Mouse (Mus musculus): ENCODE results near the gene Slc5a5.

Slc5a5 gene

DNA sequence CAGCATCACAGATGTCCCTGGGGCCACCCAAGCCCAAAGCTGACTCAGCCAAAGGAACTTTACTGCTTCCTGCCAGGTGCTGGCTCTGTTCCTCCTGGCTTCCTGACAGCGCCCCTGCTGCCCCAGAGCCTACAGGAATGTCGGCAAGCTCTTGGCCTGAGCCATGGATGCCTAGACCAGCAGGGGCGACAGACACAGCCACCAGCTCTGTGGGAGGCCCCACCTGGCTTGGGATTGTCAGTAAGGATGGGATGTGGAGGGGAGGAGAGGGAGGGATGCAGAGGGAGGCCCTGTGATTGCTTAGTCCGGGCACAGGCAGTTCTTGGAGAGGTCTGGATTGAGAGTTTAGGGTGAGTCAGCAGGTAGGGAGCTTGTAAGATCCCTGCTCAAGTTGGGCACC, 12.4 kb downstream of the Slc5a5 start:
- no peak for DNase-seq (ENCODE audit: low spot score in 2 of 2)

DNA sequence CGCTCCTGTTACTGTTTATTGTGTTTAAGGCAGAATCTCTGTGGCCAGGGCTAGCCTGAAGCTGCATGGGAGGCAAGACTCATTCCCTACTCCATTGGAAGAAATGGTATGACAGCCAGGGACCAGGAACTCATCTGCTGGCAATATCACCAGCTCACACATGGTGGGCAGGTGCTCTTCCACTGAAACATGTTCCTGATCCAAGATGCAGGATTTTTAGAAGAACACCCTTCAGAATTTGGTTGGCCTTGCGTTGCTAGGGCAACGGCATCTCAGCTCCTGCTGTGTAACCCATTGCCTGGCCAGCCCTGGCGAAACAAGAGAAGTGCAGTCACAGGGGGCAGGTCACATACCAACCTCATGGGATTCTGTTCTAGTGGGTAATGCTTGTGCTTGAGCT, 13.1 kb downstream of the Slc5a5 start:
- DNase-seq (ENCODE audit: low spot score in 2 of 2), result no peak

DNA sequence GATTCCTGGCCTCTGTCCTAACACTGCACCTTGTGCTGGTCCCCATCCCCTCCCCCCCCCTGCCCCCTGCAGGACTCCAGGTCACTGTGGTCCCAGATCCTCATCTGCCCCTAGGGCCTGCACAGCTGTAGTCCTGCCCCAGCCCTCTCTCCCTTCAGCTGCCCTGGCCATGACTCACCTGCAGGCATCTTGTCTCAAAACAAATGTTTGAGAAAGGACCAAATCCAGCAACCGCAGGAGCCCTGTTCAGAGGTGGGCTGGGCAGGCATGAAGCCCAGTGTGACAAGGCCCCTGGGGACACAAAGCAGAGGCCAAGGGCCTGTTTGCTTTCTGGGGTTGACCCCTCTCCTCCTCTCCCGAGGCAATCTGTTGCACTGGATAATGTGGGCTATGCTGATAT, 14.4 kb downstream of the Slc5a5 start:
- no peak for DNase-seq (ENCODE audit: low spot score in 2 of 2)

DNA sequence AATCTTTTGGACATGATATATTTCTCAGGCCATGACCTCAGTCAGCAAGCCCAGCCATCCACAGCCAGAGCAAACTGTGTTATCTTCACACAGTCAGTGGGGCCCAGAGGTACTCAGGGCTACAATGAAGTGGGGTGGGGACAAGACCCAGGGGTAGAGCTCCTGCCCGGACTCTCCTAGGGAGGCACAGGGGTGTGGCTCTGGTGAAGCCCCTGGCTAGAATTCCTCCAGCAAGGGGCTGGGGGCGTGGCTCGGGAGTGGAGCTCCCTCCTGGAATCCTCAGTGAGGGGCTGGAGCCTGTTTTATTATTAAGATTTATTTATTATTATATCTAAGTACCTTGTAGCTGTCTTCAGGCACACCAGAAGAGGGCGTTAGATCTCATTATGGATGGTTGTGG, 16.2 kb downstream of the Slc5a5 start:
- DNase-seq (ENCODE audit: low spot score in 2 of 2), result no peak

DNA sequence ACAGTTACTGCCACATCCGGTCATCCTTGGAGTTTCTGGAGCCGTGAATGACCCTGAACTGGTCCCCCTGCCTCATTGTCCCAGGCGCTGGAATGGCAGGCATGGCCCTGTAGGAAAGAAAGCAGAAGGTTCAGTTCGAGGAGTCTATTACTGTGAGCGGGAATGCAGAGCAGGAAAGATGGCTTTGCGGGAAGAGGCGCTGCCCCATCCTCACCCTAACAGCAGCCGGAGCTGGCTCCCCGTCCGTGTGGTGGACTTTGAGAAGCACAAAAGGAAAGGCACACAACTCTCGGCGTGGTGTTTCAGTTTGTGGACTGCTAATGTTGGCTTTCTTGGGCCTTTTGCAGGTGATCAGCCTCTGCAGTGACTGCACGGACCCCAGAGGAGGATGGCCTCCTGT, 18.1 kb downstream of the Slc5a5 start:
- no peak for DNase-seq (ENCODE audit: low spot score in 2 of 2)

DNA sequence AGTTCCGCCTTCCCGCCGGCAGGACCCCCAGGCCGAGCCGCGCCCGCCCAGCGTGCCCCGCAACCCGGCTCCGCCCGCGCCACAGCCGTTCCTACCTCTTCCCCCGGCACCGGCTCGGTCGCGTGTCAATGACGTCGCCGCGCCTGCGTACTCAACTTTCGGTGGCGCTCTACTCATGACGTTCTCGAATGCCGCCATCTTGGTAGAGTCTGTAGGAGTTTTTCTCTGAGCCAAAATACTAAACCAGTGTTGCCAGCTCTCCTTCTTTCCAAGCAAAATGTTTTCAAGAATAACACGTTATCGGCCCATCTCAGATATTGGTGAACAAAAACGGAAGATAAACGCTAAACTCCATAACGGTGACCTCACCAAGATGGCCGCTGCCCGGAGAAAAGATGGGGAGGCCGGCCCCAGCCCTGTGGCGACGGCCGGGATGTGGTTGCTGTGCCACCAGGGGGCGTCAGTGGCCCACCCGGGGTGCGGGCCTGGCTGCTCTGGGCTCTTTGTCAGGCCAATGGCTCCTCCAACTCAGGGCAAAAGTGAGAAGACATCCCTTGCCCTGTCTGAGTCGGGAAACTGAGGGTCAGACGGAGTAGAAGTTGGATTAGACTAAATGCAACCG, 19.1 kb downstream of the Slc5a5 start, which contains the start of gene Ccdc124:
Gene Ccdc124, minus strand, starts transcription at position 572 of the 622 bp plus-strand sequence.
- DNase-seq (ENCODE audit: low spot score in 2 of 2), result peak; percentile 93 to 95

DNA sequence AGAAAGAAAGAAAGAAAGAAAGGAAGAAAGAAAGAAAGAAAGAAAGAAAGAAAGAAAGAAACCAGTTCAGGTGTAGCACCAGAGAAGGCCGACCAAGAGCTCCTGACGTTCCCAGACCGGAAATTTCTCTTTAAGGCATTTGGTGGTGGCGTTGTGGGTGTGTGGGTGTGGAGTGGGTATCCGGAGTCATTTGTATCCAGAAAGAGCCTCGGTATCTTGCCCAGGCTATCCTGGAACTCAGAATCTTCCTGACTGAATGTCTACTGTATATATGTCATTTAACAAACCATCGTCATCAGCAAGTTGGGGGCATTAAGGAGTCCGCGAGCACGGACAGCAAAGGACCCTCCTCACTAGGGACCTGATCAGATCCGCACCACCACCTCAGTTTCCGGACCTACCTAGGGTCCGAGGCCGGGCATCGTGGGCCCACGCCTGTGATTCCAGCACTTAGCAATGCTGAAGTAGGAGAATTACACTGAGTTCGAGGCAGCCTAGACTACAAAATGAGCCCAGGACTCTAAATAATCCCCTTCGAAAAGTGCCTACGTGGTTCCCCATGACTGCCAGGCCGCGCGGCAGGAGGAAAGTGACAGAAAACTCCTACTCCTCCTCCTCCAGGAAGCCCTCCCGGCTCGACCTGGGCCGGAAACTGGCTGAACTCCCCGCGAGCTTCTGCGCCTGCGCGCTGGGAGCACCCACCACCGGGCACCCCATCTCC, 19.8 kb downstream of the Slc5a5 start:
- no peak for DNase-seq (ENCODE audit: low spot score in 2 of 2)

DNA sequence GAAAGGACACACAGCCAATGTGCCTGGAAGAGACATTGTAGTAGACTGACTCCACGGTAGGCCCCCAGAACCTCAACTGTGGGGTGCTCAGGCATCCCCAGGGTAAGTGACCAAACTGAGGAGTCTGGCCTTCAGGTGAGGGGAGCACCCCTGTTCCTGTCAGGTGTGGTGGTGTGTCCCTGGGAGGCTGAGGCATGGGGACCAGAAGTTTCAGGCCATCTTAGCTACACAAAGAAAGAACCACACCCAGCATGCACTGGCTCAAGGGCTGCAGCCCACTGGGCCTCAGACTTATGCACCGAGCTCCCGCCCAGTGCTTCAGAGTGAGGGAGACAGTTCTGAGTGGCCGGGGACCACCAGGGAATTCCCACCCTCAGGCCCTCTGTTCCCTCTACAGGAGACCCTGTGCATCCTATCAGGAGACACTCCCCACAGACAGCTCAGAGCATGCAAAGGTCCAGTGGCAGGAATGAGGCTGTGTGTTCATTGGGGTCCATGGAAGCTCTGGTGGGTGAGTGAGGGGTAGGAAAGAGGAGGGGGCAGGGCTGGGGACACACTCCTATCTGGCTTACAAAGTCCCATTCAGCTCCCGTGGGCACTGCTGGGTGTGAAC, 21.3 kb downstream of the Slc5a5 start:
- no peak for DNase-seq (ENCODE audit: low spot score in 2 of 2)

DNA sequence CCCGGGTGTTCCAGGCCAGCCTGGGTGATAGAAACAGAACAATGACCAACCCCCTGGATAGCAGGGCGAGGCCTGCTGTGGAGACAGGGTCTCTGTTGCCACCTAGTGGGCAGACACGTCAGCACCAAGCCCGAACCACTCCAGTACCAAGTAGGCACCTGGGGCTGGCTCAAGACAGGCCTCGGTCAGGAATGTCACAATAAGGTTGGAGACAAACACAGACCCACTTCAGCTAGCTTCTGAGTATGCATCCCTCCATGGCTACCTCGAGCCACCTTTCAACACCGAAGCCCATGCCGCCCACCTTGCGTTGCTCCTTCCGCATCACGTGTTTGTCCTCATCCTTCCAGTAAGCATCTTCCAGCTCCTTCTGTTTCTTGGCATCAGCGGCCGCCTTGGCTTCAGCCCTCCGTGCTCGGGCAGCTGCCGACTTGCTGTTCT, 22.9 kb downstream of the Slc5a5 start:
- peak in 1 of 2 experiments; percentile 67 for DNase-seq (ENCODE audit: low spot score in 2 of 2)

DNA sequence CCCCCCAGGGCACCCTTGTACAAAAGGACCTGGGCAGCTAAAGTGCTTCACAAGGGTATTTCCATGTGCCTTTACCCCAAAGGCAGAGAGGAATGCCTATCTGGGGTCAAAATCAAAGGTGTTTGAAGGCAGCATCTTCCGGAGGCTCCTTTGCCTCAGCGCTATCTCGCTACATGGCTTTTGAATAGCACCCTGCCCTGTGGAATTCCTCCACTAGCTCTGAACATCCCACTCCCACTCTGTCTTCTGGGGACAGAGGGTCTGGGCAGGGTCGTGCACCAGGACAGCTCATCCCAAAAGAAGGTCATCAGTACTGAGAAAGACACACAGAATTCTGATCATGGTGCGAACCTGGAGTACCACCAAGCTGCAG, 23.4 kb downstream of the Slc5a5 start:
- no peak for DNase-seq (ENCODE audit: low spot score in 2 of 2)

DNA sequence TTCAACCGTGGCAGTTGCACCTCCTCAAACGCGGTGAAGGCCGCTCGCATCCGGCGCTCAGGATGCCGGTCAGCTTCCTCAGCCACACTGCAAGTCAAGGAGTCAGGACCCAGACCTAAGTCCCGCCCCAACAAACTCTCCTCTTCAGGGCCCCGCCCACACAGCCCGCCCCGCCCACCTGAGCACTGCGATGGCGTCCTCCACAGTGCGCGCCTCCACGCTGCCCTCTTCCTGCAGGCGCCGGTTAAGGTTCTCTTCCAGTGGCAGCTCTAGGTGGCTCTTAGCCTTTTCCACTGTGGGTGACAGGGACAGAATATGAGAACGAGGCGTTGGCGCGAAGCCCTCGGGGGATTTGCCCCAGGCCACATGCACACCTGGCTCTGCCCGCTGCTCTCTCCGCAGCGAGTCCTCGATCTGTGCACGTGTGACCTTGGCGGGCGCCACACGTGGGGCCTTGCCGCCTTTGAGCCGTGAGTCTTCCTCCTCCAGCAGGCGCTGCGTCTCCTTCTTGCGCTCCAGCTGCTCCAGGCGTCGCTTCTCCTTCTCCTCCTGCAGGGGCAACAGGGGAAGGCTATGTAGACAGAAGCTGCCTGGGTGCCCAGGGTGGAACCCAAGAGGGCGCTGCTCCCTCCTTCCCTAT, 23.9 kb downstream of the Slc5a5 start:
- DNase-seq (ENCODE audit: low spot score in 2 of 2), result peak; percentile 60 to 63

DNA sequence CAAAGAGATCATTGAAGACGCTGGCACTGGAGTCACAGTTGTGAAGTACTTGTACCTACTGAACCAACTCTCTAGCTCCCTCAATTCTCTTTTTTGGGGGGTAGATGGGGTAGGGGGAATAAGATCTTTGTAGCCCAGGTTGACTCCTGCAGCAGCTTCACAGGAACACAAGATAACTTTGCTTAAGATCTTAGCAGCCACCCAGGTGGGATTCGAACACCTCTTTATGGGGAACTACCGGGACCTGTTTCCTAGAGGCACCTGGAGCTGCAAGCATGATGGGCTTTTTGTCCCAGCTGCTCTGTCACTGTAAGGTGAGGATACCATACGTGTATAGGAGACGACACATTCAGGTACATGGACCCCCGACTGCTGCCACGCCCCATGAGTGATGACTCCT, 26.0 kb downstream of the Slc5a5 start:
- no peak for DNase-seq (ENCODE audit: low spot score in 2 of 2)

DNA sequence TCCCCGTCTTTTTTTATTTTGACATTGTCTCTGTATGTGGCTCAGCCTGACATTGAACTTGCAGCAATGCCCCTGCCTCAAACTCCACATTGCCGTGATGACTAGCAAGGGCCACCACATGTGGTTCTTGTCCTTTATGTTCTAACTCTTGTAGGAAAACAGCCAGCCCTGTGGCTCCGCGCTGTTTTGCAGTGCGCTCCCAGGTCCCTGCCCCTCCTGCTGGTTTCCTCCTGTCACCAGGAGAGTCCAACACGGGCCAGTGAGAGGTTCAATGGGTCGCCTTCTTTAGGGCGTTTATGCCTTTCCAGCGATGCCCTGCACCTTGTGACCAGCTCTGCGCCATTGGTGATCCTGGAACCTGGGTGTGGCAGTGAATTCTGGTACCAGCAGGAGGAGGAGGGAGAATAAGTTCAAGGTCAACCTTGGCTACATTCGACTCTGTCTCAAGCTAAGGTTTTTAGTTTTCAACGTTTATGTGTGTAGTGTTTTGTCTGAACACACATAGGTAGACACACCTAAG, 26.5 kb downstream of the Slc5a5 start:
- peak in 1 of 2 experiments; percentile 55 for DNase-seq (ENCODE audit: low spot score in 2 of 2)

DNA sequence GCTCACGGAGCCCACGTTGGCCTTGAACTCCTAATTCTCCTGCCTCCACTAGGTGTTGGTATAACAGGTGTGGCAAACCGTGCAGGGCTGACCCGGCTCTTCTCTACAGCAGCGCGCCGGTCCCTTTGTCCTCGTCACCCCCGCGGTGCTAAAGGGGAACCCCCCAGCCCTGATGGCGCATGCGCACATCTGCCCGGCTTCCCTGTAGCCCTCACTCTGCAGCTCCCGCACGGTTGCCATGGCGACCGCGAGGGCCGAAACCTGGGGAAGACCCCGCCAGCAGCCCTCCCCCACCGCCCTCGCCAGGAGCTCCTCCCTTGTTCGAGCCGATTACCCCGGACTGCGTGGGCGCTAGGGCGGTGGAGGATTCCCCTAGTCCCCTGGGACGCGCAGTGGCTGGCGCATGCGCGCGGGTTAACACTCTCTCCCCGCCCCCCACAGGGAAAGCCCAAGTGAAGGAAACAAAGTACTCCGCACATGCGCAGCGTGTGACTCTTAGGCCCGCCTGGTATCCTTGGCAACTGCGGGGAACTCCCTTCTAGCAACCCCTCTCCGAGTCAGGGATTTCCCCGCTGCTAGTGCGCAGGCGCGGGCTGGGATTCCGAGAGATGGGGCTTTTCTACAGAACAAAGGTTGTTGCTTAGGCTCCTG, 27.1 kb downstream of the Slc5a5 start:
- peak; percentile 99 for DNase-seq (ENCODE audit: low spot score in 2 of 2)

DNA sequence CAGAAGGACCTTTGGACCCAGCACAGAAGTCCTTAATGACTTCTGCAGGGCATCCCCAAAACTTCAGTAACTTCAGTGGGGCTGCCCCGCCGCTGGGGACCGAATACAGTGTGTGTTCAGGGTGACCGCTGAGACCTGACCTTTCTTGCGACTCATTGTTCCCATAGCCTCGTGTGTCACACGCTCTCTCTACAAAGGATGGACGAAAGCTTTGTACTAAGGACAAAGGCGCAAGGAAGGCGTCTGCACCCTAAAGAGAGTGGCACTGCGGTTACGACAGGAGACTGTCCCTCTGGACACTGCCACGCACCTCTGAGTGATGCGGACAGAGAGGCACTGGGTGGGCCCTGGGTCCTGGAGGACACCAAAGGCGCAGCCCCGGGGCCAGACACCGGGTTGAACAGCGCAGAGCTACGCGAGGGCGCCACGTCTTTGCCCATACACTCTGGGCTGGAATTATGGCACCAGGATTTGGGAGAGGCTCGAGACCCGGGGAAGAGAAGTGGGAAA, 27.8 kb downstream of the Slc5a5 start:
- peak in 1 of 2 experiments; percentile 44 for DNase-seq (ENCODE audit: low spot score in 2 of 2)

DNA sequence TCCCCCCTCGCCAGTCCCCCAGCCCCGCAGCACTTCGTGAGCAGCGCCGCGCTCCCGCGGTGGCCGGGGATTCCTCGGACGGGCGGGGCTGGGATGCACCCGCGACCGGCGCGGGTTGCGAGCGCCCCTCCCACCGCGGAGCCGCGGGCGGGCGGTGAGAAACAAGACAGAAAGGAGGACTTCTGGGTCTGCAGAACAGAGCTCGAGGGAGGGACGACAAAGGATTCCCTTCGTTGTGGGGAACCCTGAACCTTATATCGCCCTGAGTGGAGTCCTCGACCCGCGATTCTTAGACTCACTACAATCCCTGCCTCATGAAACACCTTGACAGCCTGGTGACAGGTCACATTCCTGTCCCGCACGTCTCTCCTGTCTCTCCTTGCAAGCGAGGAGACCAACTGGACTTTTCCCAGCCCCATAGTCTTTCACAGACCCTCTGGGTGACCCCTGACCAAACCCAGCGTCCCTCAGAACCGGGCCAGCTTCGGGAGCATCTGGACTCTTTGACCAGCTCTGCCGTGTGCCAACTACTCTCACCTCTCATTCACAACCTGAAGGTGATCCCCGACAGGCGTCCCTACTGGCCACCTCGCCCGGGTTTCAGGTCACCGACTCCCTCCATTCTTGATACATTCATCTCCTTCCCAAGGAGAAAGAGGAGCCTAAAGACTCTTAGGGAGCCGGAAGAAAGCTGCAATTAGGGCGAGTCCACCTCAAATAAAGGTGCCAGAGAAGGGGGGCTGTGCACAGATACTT, 28.4 kb downstream of the Slc5a5 start:
- DNase-seq (ENCODE audit: low spot score in 2 of 2), result no peak

DNA sequence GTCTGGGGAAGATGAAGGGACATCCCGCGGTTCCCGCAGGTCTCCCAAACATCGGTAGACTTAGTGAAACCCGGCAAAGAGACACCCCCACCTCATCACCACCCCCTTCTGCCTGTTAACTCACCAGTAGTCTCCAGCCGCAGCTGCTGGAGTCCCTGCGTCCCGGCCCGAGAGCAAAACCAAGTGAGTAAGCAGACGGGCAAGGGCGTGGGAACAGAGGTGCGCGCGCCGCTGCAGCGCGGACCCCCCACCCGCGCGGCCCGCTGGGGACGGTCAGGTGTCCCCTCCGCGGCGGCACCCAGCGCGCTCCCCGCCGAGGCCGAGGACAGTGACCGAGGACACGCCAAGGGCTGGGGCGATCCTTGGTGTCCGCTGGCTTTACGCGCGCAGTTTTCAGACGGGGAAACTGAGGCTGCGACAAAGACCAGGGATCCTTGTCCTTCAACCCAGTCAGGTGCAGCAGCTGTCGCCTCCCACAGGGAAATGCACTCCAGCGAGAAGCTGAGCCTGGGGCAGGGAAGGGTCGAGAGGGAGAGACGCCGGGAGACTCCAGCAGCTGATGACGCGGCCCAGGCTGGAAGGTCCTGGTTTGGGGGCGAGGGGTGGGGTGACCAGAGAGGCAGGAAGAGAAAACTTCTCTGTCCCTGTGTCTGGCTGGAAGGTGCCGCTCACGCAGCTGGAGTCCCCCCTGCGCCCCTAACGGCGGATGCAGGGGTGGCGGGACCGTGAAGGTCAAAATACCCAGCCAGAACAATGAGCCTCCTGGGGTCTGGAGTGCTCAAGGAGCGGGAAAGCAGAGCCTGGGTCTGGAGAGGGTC, 29.5 kb downstream of the Slc5a5 start, which contains the start of gene Kcnn1:
Gene Kcnn1, minus strand, starts transcription at position 435 of the 818 bp plus-strand sequence.
- no peak for DNase-seq (ENCODE audit: low spot score in 2 of 2)

DNA sequence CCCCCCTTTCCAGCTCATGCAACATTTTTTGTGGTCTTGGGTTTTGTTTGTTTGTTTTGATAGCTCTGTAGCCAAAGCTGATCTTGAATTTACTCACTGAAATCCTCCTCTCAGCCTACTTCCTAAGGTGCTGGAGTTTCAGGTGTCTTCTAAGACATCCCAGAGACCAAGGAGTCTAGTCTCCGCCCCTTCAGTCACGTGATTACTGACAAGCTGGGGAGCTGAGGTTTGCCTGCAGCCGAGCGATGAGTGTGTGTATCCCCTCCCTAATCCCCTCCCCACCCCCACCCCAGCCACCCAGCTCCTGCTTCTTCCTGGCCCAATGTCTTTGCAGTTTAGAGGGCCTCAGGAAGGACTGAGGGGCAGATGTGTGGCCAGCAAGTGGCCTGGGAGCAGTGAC, 35.0 kb downstream of the Slc5a5 start:
- no peak for DNase-seq (ENCODE audit: low spot score in 2 of 2)

DNA sequence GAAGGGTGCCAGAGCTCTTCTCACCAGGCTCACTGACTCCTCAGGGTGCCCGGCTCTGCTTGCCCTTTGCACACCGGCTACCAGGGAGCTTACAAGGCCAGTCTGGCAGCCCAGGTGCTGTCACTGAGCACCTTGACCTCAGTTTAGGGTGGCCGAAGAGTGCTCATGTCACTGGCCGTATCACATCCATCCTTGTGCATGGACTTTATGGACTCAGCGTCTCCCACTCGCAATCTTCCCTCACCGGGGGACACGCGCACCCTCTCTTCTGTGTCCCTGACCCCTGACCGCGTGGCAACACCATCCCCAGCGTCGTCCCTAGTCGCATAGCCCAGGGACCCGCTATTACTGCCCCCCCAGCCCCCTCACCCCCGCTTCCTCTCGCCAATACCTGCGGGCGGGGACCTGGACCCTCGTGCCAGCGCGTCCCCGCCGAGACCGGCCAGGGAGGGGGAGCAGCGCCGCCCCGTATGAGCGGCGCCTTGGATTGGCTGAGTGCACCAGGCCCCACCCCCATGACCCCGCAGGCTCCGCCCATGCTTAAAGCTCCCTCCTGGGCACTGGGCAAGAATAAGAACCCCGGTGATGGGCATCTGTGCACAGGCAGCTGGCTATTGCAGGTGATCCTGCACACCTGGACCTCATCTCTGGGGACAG, 35.9 kb downstream of the Slc5a5 start:
- DNase-seq (ENCODE audit: low spot score in 2 of 2), result no peak
